Mouse (Mus musculus) liver, embryonic 14.5 days (tissue): ENCODE results near the gene Ptpn13. TPM values are rescaled to one million over a fixed set of nuclear protein-coding genes. Genes with fewer than 3 reads are reported as not detected.

Experiments
- ATAC-seq: fragments of 200-750 bp; cut with Nextera tagmentation; 2 replicates; pipeline ENCODE4 v1.8.0; 2017; ENCODE audit warnings: moderate number of reproducible peaks, mild to moderate bottlenecking, moderate library complexity; ENCODE audit not compliant: insufficient read depth
- DNase-seq, 3 experiments: peaks; one replicate each; pipeline ENCODE4 v3.0.0-alpha.2; 2012 to 2013; ENCODE audit warnings: low read depth in 3 of 3, low spot score in 3 of 3
- H3K27ac ChIP-seq: fragments of 300-500 bp; sonication (generic); 2 replicates; pipeline ENCODE4 v1.5.1; 2014; ENCODE audit warnings: moderate library complexity, mild to moderate bottlenecking, control low read depth, inconsistent platforms
- H3K27me3 ChIP-seq: fragments of 300-500 bp; sonication (generic); 2 replicates; pipeline ENCODE4 v1.6.1; 2014; ENCODE audit warnings: mild to moderate bottlenecking, low read length, moderate library complexity; ENCODE audit not compliant: control insufficient read depth, insufficient read depth
- H3K36me3 ChIP-seq: fragments of 300-500 bp; sonication (generic); replicated peaks from 2 replicates; pipeline ENCODE4 v1.6.1; 2014; ENCODE audit warnings: low read depth; ENCODE audit not compliant: control insufficient read depth, insufficient read depth
- H3K4me1 ChIP-seq, 2 experiments: fragments of 200-500 bp in 1 of 2; fragments of 300-500 bp in 1 of 2; sonication (generic) in 1 of 2; replicated peaks; 2 replicates each; pipeline ENCODE4 v1.6.1; 2012 to 2014; ENCODE audit warnings: antibody characterized with exemption in 1 of 2, inconsistent platforms in 1 of 2, low read length in 1 of 2; ENCODE audit not compliant: control insufficient read depth in 2 of 2, insufficient read depth in 2 of 2
- H3K4me2 ChIP-seq: fragments of 300-500 bp; sonication (generic); 2 replicates; pipeline ENCODE4 v1.6.1; 2014; ENCODE audit warnings: low read depth, mild to moderate bottlenecking, control low read depth, moderate library complexity
- H3K4me3 ChIP-seq, 2 experiments: fragments of 200-500 bp in 1 of 2; fragments of 300-500 bp in 1 of 2; sonication (generic) in 1 of 2; 2 replicates each; pipeline ENCODE4 v1.5.1; 2012 to 2014; ENCODE audit warnings: low read depth in 2 of 2, low read length in 2 of 2, mild to moderate bottlenecking in 2 of 2, control low read depth in 1 of 2, inconsistent platforms in 1 of 2, moderate library complexity in 1 of 2; ENCODE audit not compliant: insufficient read depth in 1 of 2
- H3K9ac ChIP-seq: fragments of 300-500 bp; sonication (generic); replicated peaks from 2 replicates; pipeline ENCODE4 v1.6.1; 2014; ENCODE audit warnings: mild to moderate bottlenecking, control low read depth, moderate library complexity
- H3K9me3 ChIP-seq: fragments of 300-500 bp; sonication (generic); 2 replicates; pipeline ENCODE4 v1.6.1; 2016; ENCODE audit warnings: low read length, mixed read lengths; ENCODE audit not compliant: control insufficient read depth
- CTCF ChIP-seq: IDR thresholded peaks from 2 replicates; pipeline ENCODE4 v1.5.1; 2016; ENCODE audit warnings: antibody characterized with exemption, low read depth, control low read depth
- EP300 ChIP-seq: IDR thresholded peaks from 2 replicates; pipeline ENCODE4 v1.6.1; 2016; ENCODE audit warnings: antibody characterized with exemption, low read depth
- WGBS: fragments of 180-500 bp; shearing (Covaris S2); extraction: QIAGEN DNeasy Blood & Tissue Kit; methylation state at CpG from one replicate; pipeline ENCODE4 v1.1.7; 2014; ENCODE audit not compliant: insufficient replicate concordance; 5-methylcytosine and 5-hydroxymethylcytosine counted together
- polyA plus RNA-seq, 2 experiments: library from polyadenylated mRNA; depleted of rRNA in 1 of 2; stranded (reverse) in 1 of 2; unstranded in 1 of 2; fragments of >200 nt; fragmentation: Nextera tagmentation in 1 of 2; extraction: Ambion mirVana in 1 of 2; gene quantifications; 2 replicates each; pipeline versions ENCODE4 v1.2.1 to v1.2.3; 2012 to 2014

Gene Ptpn13
- polyA plus RNA-seq, 2 experiments, result 0.53 to 1.0 TPM

DNA sequence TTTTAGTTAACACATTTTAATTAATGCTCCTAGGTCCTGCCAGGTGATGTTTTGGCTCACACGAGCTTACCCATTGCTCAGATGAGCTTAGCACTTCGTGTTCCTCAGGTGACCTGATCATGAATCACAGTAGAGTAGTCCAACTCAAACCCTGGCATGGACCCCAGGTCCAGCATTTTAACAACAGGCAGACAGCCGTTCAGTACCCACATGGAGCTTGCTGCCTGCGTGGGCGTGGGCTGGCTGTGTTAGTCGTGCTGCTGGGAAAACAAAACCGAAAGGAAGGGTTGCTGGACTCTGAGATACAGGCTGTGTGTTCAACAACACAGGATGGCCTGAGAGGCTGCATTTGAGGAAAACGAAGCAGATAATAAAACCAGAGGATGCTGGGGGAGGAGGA lies 167.7 kb downstream of the Ptpn13 start:
- ATAC-seq (no peak), DNase-seq (no peak)
- H3K9me3 ChIP-seq, result no peaks in the 10 kb centered on the region
- H3K36me3 ChIP-seq, result no peaks in the 10 kb centered on the region
- no peak overlapping the region for H3K4me3 ChIP-seq
- no peak overlapping the region for H3K27ac ChIP-seq
- H3K27me3 ChIP-seq, result no peaks in the 10 kb centered on the region
- no peaks in the 10 kb centered on the region for H3K4me1 ChIP-seq
- no peak overlapping the region for H3K9ac ChIP-seq
- WGBS, result 53% methylated on average over 8 of the region's 8 CpGs
- no peak overlapping the region for H3K4me2 ChIP-seq
- TF ChIP-seq CTCF, result no peak
- TF ChIP-seq EP300, result no peak

- 65% methylated on average over 9 of the region's 9 CpGs for WGBS
- Histone ChIP-seq H3K36me3 (no peaks in the 10 kb centered on the region), H3K27ac (no peak overlapping the region), H3K4me1 (no peaks in the 10 kb centered on the region), H3K4me2 (no peak overlapping the region), H3K9ac (no peak overlapping the region), H3K4me3 (no peak overlapping the region), H3K9me3 (no peaks in the 10 kb centered on the region), H3K27me3 (no peaks in the 10 kb centered on the region)
- ATAC-seq (no peak), DNase-seq (no peak)
- no peak for TF ChIP-seq EP300
- TF ChIP-seq CTCF, result no peak
Measured at GRCm38 (mm10) chr5:103593575-103593974, 168.6 kb downstream of the Ptpn13 start.

DNA sequence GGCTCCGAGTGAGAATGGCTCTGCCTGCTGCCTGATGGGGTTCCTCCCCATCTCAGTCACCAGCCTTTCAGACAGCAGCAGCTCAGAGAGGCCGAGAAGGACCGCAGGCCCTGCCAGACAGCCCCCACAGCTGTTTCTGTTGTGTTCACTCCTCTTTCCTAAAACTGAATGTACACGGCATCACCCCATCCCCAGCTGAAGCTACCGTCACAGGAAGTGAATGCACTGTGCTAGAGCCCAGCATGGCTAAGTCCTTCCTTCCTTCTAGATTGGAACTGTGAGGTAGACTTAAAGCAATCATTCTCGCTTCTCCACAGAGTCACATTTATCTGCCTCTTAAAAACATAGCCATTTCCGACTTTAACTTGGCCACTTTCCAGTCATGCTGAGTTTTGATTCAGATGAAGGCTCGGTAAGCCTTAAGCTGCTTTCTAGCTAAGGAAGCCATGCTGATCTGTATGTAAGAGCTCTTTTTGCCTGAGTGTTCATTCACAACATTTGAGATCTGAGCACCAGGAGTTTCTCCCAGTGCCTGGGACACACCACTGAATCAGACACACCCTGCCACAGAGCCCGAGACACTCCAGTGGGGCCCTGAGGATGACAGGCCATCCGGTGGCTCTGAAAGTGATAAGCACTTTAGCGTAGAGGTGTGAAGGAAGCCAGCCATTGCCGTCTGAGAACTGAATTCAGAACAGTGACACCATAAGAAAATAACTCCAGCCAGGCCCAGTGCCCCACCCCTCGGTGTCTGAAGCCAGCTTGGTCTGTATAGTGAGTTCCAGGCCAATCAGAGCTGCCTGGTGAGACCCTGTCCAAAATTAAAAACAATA lies 170.6 kb downstream of the Ptpn13 start:
- ATAC-seq (no peak), DNase-seq (no peak)
- Histone ChIP-seq H3K9ac (no peak overlapping the region), H3K4me2 (no peak overlapping the region), H3K27me3 (no peaks in the 10 kb centered on the region), H3K4me3 (no peak overlapping the region), H3K36me3 (no peaks in the 10 kb centered on the region), H3K27ac (no peak overlapping the region), H3K9me3 (no peaks in the 10 kb centered on the region), H3K4me1 (no peaks in the 10 kb centered on the region)
- WGBS, result 35% methylated on average over 13 of the region's 13 CpGs
- TF ChIP-seq EP300 (no peak), CTCF (no peak)

DNA sequence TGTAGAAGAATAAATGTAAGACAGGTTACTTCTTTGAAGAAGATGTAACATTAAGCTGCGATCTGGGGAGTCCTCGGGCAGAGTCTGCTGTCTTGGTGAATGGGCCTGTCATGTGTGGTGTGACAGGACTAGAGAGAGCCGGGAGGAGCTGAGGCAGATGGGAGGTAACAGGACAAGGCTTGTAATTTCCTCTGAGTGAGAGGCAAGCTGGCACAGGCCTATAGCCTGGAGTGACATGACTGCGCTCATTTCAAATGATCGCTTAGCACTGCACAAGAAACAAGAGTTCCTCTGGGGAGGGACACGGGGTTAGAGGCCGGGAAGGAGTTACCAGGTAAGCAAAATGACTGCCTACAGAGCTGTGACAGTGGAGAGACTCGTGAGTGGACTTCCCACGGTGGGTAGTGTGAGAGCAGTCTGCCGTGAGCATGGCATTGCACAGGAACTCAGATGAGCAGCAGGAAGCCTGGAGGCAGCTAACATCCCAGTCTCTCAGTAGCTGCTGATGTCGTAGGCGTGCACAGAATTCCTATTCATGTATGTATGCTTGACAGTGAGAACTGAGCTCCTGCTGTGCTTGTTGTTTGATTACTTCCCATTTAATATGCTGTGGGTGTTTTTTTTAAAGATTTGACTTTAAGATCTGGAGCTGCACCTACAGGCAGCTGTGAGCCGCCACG lies 171.6 kb downstream of the Ptpn13 start:
- ATAC-seq (no peak), DNase-seq (no peak)
- no peaks in the 10 kb centered on the region for H3K27me3 ChIP-seq
- no peak overlapping the region for H3K4me2 ChIP-seq
- 62% methylated on average over 14 of the region's 14 CpGs for WGBS
- H3K4me1 ChIP-seq, result no peaks in the 10 kb centered on the region
- H3K36me3 ChIP-seq, result no peaks in the 10 kb centered on the region
- no peak overlapping the region for H3K9ac ChIP-seq
- no peaks in the 10 kb centered on the region for H3K9me3 ChIP-seq
- no peak overlapping the region for H3K4me3 ChIP-seq
- no peak overlapping the region for H3K27ac ChIP-seq
- TF ChIP-seq EP300, result no peak
- no peak for TF ChIP-seq CTCF

- no peak for TF ChIP-seq CTCF
- TF ChIP-seq EP300, result no peak
- H3K27me3 ChIP-seq, result no peaks in the 10 kb centered on the region
- WGBS, result 64% methylated on average over 6 of the region's 6 CpGs
- H3K4me2 ChIP-seq, result no peak overlapping the region
- H3K9ac ChIP-seq, result no peak overlapping the region
- H3K36me3 ChIP-seq, result no peaks in the 10 kb centered on the region
- no peak overlapping the region for H3K4me3 ChIP-seq
- DNase-seq (no peak), ATAC-seq (no peak)
- H3K4me1 ChIP-seq, result no peaks in the 10 kb centered on the region
- H3K27ac ChIP-seq, result no peak overlapping the region
- no peaks in the 10 kb centered on the region for H3K9me3 ChIP-seq
Measured at GRCm38 (mm10) chr5:103597604-103598003, 172.6 kb downstream of the Ptpn13 start.
